Comparison of ENCODE assay signal across 17 mouse cellular contexts in genomic region chr8:81946812-81947211, GRCm38 (mm10).
"Had no signal": no experiment of that assay in that cellular context is flagged by ENCODE, and none has a peak within 500 bp of the region (broad histone marks: within the 10 kb centered on the region; RNA-seq: fewer than 3 reads in every experiment).

No protein-coding gene starts in this region.

- H3K4me3 ChIP-seq: limb, embryonic 12.5 days; limb, embryonic 15.5 days had no signal

- H3K27me3 ChIP-seq: limb, embryonic 12.5 days; limb, embryonic 15.5 days had no signal

- DNase-seq: kidney, postnatal 14 days; kidney, postnatal 4 days; left cerebral cortex, postnatal 4 days; liver, postnatal 0 days; lung, embryonic 14.5 days; lung, postnatal 4 days; midbrain, embryonic 14.5 days; right cerebral cortex, adult 18-20 months; right cerebral cortex, postnatal 14 days; right cerebral cortex, postnatal 4 days; thymus, adult 2 months; thymus, postnatal 14 days; thymus, postnatal 4 days had no signal

- H3K27ac ChIP-seq: limb, embryonic 12.5 days; limb, embryonic 15.5 days; liver, embryonic 14.5 days; stomach, postnatal 0 days had no signal

- H3K4me1 ChIP-seq: limb, embryonic 12.5 days; limb, embryonic 15.5 days had no signal

- H3K36me3 ChIP-seq: limb, embryonic 12.5 days; limb, embryonic 15.5 days had no signal
